Mouse (Mus musculus): ENCODE results near the gene Mrtfa. TPM values are rescaled to one million over a fixed set of nuclear protein-coding genes. Genes with fewer than 3 reads are reported as not detected.
A peak's percentile ranks its signal among the peaks of the same experiment; 100 is the strongest.

Gene Mrtfa
- total RNA-seq, 2 experiments from 2014 or later: 2.5 to 23.5 TPM

DNA sequence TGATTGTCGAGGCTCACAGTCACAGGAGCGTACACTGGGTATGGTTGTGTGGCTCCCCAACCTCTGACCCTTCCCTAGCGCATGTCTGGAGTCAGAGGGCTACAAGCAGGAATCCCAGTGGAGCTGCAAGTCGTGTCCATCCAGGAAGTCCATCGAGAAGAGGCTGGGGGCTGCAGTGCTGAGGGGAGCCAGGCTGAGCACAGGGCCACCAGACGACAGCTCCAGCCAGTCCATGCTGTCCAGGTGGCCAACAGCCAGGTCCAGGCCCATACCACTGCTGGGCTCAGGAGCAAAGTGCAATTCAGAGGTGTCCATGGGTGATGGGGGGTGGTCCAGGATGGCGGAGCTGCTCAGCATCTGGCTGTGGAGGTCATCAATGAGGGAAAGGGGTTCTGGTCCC is 177.4 kb downstream of the Mrtfa start:
- no peak for ATAC-seq (replicated peaks; ENCODE audit: low FRiP score, low TSS enrichment, poor library complexity, severe bottlenecking)

DNA sequence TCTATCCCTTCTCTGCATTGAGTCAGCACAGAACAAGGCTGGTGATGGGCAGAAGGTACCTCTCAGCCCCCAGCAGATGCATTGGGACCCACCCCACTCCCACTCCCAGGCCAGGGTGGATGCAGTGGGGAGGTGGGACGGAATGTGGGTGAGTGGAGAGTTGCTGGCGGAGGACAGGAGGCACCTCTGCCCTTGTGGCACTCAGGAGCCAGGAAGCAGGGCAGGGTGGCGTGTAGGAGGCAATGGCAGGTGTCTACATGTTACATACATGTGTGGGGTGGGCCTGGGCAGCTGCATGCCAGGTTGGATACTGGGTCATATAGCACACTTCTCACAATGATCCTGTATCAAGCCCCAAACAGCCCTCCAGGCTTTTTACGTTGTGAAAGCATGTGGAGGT is 178.2 kb downstream of the Mrtfa start:
- ATAC-seq (replicated peaks; ENCODE audit: low FRiP score, low TSS enrichment, poor library complexity, severe bottlenecking): no peak

DNA sequence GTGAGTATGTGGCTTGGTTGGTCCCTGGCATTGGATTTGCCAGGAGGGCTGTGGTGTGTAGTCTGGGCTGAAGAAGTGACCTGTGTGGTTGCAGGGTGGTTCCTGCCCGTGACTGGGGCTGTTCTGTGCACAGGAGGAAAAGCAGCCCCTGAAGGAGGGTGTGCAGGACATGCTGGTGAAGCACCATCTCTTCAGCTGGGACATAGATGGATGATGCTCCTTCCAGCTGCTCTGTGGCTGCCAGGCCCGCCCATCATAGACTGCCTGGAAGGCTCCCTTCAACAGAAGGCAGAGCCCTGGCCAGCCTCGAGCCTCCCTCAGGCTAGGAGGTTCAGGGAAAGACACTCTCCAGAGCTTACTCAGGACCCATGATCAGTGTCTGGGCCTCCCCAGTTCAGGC is 179.0 kb downstream of the Mrtfa start:
- ATAC-seq (replicated peaks; ENCODE audit: low FRiP score, low TSS enrichment, poor library complexity, severe bottlenecking): no peak

DNA sequence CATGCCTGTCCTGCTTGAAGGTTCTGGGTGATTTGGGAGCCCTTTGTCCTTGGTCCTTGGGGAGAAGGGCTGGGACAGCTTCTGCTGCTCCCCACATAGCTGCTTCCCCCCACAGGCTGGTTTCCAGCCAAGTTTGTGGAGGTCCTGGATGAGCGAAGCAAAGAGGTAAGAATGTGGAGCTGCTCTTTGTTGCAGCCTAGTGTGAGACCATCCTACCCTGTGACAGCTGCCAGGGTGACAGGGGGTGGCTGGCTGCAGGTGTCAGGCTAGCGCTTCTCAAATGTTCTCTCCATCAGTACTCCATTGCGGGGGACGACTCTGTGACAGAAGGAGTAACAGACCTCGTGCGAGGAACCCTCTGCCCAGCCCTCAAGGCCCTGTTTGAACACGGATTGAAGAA is 180.4 kb downstream of the Mrtfa start:
- ATAC-seq (replicated peaks; ENCODE audit: low FRiP score, low TSS enrichment, poor library complexity, severe bottlenecking): no peak

DNA sequence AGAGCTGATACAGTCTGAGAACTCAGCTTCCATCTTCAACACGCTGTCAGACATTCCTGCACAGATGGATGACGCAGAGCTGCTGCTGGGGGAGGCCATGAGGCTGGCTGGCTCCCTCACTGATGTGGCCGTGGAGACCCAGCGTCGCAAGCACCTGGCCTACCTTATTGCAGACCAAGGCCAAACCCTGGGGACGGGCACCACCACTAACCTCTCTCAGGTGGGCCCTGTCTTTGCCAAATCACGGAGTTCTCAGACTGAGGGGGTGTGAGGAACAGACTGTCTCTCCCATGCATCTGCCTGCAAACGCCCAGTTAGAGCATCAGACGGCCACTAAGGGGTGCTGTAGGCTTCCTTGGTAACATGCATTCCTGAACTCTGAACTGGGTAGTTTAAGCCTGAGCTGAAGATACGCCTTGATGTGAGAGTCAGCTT is 181.9 kb downstream of the Mrtfa start:
- ATAC-seq (replicated peaks; ENCODE audit: low FRiP score, low TSS enrichment, poor library complexity, severe bottlenecking): no peak

DNA sequence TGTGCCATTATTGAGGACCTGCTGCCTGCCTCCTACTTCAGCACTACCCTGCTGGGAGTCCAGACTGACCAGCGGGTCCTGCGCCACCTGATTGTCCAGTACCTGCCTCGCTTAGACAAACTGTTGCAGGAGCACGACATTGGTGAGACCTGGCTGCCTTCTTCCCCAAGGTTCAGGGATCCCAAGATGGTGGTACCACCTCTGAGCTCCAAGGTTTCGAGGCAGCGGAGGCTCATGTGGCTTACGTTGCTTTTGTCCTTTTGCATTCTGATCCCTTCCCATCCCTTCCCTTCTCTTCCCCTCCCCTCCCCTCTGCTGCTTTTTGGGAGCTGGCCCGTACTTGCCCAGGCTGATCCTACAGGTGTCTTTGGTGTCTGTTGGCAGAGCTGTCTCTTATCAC is 182.7 kb downstream of the Mrtfa start:
- no peak for ATAC-seq (replicated peaks; ENCODE audit: low FRiP score, low TSS enrichment, poor library complexity, severe bottlenecking)

DNA sequence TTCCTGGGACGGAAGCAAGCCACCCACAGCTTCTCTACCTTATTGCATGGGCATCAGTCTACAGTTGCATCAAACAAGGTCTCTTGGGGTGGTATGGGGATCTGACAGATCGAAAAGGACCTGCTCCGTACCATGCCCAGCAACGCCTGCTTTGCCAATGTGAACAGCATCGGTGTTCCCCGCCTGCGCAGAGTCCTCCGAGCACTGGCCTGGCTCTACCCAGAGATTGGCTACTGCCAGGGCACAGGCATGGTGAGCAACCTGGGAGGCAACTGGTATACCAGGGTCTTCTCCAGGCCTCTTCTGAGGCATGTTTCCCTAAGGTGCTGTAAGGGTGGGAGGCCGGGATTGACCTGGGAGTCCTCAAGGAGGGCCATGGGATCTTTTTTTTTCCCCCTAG is 183.2 kb downstream of the Mrtfa start:
- ATAC-seq (replicated peaks; ENCODE audit: low FRiP score, low TSS enrichment, poor library complexity, severe bottlenecking): no peak

DNA sequence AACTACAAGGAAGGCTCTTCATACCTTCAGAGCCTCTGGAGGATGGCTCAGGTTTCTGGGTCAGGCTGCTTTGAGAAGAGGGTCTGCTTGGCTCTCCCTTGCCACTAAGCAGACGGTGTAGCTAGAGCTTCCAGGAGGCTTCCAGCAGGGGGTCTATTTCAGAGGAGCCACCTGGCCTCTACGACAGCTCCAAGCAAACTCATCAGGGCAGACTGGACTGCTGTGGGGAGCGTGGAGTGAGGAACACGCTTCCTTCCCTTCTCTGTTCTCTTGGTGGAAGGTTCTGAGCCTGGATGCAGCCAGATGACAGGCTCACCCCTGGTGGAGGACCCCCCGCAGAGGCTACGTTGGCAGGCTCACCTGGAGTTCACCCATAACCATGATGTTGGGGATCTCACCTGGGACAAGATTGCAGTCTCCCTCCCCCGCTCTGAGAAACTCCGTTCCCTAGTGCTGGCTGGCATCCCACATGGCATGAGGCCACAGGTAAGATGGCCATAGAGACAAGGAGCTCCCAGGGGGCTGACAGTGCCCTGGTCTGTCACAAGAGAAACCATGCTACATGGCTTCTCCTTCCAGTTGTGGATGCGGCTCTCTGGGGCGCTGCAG is 184.3 kb downstream of the Mrtfa start:
- no peak for ATAC-seq (replicated peaks; ENCODE audit: low FRiP score, low TSS enrichment, poor library complexity, severe bottlenecking)

DNA sequence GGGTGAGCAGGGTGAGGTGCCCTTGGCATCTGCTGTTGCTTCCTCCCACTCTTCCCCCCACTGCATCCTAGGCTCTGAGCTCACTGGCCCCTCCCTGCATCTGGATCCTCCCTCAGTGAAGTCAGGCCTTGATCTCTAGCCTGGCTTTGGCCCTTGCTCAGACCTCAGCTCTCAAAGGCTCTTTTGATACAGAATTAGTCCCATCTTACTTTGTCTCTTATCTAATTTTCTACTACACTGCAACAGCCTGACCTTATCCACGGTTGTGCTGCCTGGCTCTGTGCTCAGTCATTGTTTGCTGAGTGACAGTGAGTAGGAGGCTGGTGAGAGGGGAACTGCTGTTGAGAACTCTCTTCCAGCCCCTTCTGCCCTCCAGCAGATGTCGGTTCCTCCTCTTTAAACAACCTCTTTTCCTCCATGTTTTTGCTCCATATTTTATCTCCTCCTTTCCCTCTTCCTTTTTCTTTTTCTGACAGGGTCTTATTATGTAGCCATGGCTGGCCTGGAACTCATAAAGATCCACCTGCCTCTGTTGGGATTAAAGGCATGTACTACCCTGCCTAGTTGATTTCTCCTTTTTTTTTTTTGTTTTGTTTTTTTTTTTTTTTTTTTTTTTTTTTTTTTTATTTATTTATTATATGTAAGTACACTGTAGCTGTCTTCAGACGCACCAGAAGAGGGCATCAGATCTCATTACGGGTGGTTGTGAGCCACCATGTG is 190.0 kb downstream of the Mrtfa start:
- ATAC-seq (replicated peaks; ENCODE audit: low FRiP score, low TSS enrichment, poor library complexity, severe bottlenecking): peak; percentile 85

DNA sequence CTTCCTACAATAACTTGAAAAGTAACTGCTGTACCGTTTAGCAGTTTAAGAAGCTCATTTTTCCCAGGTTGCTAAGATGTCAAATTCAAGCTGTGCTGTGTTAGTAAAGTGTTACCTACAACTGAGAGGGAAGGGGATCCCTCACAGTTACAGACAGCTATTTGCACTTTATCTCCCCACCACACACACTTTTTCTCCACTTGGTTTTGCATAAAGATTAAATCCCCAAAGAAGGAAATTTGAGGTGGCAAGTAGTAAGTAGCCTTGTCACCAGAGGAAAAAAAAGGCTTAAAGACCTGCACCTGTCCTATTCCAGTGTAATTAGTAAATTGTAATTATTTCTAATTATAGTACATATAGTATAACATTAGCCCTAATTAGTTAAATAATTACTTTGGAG is 193.5 kb downstream of the Mrtfa start:
- no peak for ATAC-seq (replicated peaks; ENCODE audit: low FRiP score, low TSS enrichment, poor library complexity, severe bottlenecking)

DNA sequence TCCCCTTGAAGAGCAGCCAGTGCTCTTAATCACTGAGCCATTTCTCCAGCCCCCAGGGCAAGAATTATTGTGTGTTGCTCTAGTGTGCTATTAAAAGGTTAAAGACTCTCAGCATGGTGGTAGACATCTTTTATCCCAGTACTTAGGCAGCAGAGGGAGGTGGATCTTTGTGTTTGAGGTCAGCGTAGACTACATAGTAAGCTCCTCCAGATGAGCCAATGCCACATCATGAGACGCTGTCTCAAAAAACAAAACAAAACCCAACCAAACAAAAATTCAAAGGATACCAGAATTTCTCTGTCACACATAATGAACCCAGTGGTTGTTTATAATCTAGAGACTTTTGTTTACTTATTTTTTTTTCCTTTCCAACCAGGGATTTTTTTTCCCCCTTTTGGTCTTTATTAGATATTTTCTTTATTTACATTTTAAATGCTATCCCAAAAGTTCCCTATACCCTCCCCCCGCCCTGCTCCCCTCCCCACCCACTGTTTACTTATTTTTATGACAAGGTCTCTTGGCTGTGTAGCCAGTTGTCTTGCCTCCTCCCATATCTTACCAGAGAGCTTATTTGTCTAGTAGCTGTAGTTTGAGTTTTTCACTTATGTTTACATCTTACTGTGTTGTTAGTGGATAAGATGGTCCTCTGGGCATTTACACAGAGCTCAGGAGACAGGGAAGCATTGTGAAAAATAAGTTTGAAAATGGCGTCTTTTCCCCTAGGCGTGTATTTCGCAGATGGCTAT is 194.3 kb downstream of the Mrtfa start:
- ATAC-seq (replicated peaks; ENCODE audit: low FRiP score, low TSS enrichment, poor library complexity, severe bottlenecking): no peak

DNA sequence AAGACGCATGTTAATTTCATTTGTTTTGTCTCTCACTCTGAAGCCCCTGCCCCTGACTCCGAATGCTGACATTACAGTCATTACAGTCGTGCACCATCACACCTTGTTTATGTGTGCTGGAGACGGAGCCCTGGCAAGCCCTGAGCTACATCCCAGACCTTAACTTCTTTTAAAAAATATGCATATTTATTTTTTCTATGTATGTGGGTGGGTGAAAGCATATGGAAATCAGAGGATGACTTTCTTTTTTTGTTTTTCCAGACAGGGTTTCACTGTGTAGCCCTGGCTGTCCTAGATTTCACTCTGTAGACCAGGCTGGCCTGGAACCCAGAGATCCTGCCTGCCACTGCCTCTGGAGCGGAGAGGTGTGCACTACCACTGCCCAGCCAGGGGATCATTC is 195.6 kb downstream of the Mrtfa start:
- no peak for ATAC-seq (replicated peaks; ENCODE audit: low FRiP score, low TSS enrichment, poor library complexity, severe bottlenecking)

DNA sequence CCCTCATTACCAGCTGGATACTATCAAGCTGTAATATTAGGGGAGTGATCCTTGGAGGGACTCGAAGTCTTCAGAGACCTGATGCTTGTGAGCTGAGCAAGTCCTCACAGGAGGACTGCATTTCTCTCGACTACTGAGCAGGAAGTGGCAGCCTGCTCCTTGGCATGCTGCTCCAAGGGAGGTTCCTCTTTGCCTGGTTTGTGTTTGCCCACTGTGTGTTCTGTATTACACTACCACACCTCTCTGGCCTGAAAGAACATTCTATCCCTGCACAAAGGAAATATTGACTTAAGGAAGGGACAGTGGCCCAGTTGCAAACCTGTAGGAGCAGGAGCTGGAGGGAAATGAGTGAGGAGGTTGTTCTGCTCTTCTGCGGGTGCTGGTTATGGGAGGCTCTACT is 200.8 kb downstream of the Mrtfa start:
- no peak for ATAC-seq (replicated peaks; ENCODE audit: low FRiP score, low TSS enrichment, poor library complexity, severe bottlenecking)

DNA sequence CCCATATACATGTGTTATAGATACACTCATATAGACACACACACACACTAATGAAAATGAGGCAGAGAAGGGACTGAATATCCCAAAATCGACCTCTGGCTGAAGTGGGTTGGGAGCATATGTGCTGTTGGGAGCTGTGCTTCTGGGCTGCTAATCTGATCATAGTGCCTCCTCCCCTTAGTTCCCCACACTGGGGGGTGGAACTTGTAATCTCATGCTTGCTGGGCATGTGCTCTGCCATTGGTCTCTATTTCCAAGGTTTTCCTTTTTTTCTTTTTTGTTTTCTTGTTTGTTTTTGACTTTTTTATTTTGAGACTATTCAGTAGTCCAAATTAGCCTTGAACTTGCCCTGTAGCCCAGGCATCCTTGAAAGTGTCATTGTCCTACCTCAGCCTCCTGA is 202.2 kb downstream of the Mrtfa start:
- peak; percentile 94 for ATAC-seq (replicated peaks; ENCODE audit: low FRiP score, low TSS enrichment, poor library complexity, severe bottlenecking)

DNA sequence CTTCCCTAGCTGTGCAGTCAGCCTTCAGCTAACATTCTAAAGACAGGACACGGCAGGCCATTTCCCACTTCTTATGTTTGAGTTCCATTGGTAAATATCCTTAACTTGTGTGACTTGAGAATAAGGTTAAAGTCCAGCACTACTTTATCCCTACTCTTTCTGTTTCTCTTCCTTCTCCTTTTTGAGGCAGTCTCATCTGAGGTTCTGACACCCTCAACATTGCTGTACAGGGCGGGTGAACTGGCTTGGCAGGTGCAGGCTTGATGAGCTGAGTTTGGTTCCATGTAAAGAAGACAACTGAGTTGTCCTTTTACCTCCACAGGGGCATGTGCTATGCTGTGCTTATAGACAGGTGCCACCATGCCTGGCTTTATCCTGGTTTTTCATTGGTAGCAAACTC is 207.3 kb downstream of the Mrtfa start:
- no peak for ATAC-seq (replicated peaks; ENCODE audit: low FRiP score, low TSS enrichment, poor library complexity, severe bottlenecking)

DNA sequence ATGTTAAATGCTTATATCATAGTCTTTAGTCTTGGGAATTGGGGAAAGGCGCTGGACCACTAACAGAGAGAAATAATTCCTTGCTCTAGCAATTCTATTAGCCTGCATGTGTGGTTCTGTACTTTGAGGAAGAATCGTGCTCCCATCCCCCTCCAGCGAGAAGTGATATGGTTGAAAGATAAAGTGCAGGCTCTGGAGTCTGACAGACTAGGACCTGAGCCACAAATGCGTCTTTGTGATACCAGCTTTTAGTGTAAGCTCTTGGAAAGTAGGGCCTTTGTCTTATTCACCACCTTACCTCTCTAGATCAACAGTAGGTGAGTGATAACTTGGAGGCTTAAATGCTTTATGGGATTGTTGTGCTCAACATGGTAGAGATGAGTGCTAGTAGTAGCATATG is 209.4 kb downstream of the Mrtfa start:
- peak; percentile 75 for ATAC-seq (replicated peaks; ENCODE audit: low FRiP score, low TSS enrichment, poor library complexity, severe bottlenecking)

DNA sequence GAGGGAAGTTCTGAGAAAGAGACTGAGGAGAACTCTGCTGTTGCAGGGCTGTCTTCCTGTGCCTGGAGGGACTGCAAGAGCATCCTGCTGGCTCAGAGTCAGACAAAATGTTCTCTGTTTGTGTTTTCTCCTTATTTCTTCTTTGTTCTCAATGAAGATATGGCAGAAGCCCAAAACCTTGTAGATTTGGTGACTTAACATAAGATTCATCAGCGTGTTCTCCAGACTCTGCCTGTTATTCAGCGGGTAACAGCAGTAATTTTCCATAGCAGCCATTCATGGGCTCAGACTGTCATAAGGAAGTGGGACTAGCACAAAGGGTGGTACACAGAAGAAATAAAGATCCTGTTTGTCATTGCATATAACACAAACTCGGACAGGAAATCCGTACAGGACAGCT is 210.9 kb downstream of the Mrtfa start:
- ATAC-seq (replicated peaks; ENCODE audit: low FRiP score, low TSS enrichment, poor library complexity, severe bottlenecking): no peak

DNA sequence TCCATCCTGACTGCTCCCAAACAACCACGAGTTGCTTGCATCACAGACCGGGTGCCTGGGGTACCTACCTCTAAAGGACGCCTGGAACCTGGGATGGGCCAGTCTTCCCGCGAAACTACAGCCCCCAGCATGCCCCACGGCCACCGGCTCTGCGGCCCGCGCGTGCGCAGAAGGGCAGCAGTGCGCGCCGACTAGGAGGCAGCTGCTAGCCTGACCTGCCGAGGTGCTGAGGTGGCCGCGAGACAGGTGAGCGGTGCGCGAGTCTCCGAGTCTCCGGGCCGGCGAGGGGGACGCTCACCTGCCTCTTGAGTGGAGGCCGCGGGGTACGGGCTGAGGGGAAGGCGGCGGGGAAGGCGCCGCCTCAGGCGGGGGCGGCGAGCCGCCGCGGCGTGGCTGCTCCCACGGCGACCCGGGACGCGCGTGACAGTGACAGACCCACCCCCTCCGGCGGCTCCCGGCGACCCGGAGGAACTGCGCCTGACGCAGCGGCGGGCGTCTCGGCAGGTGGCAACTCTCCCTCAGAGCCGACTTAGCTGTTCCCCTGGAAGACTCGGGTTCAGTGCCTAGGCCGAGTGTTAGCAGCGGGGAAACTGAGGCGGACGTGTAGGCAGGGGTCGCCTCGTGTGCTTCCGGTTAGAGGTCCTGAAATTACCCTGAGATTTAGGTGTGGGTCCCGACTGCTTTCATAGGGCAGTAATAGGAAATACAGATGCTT is 212.8 kb downstream of the Mrtfa start, which contains the start of gene Sgsm3:
Gene Sgsm3, plus strand, starts transcription at position 146 of the 715 bp plus-strand sequence.
- peak; percentile 80 for ATAC-seq (replicated peaks; ENCODE audit: low FRiP score, low TSS enrichment, poor library complexity, severe bottlenecking)

DNA sequence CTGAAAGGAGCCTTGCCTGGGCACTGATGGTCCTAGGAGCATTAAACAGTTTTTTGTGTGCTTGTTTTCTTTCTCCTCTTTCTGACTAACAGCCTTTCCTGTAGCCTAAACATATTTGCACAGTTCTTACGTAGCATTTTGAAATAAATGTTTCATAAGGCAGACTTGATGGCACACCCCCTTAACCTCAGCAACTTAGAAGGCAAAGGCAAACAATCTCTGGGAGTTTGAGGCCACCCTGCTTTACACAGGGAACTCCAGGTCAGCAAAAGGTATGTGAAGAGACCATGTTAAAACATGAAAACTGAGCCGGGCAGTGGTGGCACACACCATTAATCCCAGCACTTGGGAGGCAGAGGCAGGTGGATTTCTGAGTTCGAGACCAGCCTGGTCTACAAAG is 214.9 kb downstream of the Mrtfa start:
- no peak for ATAC-seq (replicated peaks; ENCODE audit: low FRiP score, low TSS enrichment, poor library complexity, severe bottlenecking)

DNA sequence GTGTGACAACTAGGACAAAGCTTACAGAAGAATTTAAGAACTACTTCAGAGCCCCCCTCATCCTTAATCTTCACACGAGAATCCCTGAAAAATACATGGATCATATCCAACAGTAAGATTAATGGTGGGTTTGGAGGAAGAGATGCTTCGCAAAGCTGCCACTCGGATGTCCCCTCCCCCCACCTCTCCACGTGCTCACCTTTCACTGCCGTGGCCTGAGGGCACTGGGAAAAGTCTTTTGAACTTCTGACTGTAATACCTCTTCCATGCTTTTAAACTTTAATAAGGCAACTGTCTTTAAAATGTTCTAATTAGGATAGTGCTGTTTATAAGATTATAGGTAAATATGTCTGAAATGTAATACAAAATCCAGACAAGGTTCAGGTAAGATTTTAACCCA is 216.2 kb downstream of the Mrtfa start:
- ATAC-seq (replicated peaks; ENCODE audit: low FRiP score, low TSS enrichment, poor library complexity, severe bottlenecking): no peak
